Comparison of ENCODE assay signal across 12 mouse cellular contexts in the genomic region with DNA sequence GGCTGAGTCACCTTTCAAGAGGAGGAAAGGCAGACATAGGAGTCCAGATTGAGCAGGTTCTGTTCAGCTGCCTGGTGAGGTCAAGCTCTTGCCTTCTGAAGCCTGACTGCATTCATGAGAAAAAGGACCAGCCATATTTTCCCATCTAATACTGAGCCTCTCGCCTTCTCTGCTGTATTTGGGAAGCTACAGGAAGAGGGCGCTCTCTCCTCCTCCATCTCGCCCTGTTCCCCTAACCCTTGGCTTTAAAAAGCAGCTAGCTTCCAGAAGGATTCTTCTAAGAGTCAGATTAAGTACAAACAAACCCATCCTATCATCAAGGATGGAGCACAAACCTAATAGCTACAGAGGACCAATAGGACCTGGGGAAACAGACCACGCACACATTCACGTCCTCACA.
DNase-seq lines count a peak whose midpoint lies in the region; ATAC-seq and TF ChIP-seq lines count a peak whose summit lies in the region.
"Had no signal": no experiment of that assay in that cellular context is flagged by ENCODE, and none has a peak within 500 bp of the region (broad histone marks: within the 10 kb centered on the region; RNA-seq: fewer than 3 reads in every experiment).

No protein-coding gene starts in this region.

- no peak overlapping the region for H3K4me3 ChIP-seq in heart, postnatal 0 days (ENCODE audit: low read depth, low read length)
- no peak overlapping the region for H3K4me3 ChIP-seq in heart, embryonic 10.5 days
- H3K4me3 ChIP-seq in liver, postnatal 0 days (ENCODE audit: low read depth, low read length), result no peak overlapping the region
- no peak overlapping the region for H3K4me3 ChIP-seq in lung, postnatal 0 days (ENCODE audit: low read depth, low read length)
- H3K4me3 ChIP-seq in heart, embryonic 12.5 days, result no peak overlapping the region
- H3K4me3 ChIP-seq: embryonic facial prominence, embryonic 12.5 days; lung, embryonic 15.5 days had no signal

- H3K4me2 ChIP-seq in heart, postnatal 0 days (ENCODE audit: low read depth, low read length), result no peak overlapping the region
- H3K4me2 ChIP-seq in liver, postnatal 0 days (ENCODE audit: low read depth, low read length), result no peak overlapping the region
- no peak overlapping the region for H3K4me2 ChIP-seq in lung, postnatal 0 days (replicated peaks; ENCODE audit: low read depth, low read length)
- H3K4me2 ChIP-seq in heart, embryonic 12.5 days, result no peak overlapping the region
- H3K4me2 ChIP-seq: embryonic facial prominence, embryonic 12.5 days; lung, embryonic 15.5 days had no signal

- H3K36me3 ChIP-seq in heart, postnatal 0 days (replicated peaks; ENCODE audit: control insufficient read depth, insufficient read depth, low read length), result no peaks in the 10 kb centered on the region
- H3K36me3 ChIP-seq in heart, embryonic 10.5 days, result no peaks in the 10 kb centered on the region
- no peaks in the 10 kb centered on the region for H3K36me3 ChIP-seq in liver, postnatal 0 days (replicated peaks; ENCODE audit: insufficient read depth, low read length)
- no peaks in the 10 kb centered on the region for H3K36me3 ChIP-seq in lung, postnatal 0 days (ENCODE audit: insufficient read depth, low read length)
- no peaks in the 10 kb centered on the region for H3K36me3 ChIP-seq in heart, embryonic 12.5 days
- H3K36me3 ChIP-seq: embryonic facial prominence, embryonic 12.5 days; lung, embryonic 15.5 days had no signal

- CTCF ChIA-PET in Patski (lab: Charles Lee), result interaction anchor here (1.0 to 2.1 kb wide), 5 partner anchors 12 to 270 kb away, joined by 3 to 12 read pairs (median 5); no protein-coding TSS in a partner anchor

- no peak overlapping the region for H3K9ac ChIP-seq in heart, postnatal 0 days (replicated peaks; ENCODE audit: low read depth, low read length)
- no peak overlapping the region for H3K9ac ChIP-seq in liver, postnatal 0 days (replicated peaks)
- H3K9ac ChIP-seq in lung, postnatal 0 days (replicated peaks; ENCODE audit: low read depth), result no peak overlapping the region
- H3K9ac ChIP-seq in heart, embryonic 12.5 days, result no peak overlapping the region
- H3K9ac ChIP-seq: embryonic facial prominence, embryonic 12.5 days; lung, embryonic 15.5 days had no signal

- no peak for TF ChIP-seq EP300 in heart, postnatal 0 days (IDR thresholded peaks at IDR 0.05; ENCODE audit: low read depth)
- TF ChIP-seq EP300 in liver, postnatal 0 days (IDR thresholded peaks at IDR 0.05; ENCODE audit: low read depth), result no peak
- no peak for TF ChIP-seq EP300 in lung, postnatal 0 days (IDR thresholded peaks at IDR 0.05)

- WGBS in heart, postnatal 0 days, result 32% methylated on average over 5 of the region's 5 CpGs
- 37% methylated on average over 5 of the region's 5 CpGs for WGBS in heart, embryonic 10.5 days
- WGBS in liver, postnatal 0 days (ENCODE audit: insufficient replicate concordance), result 40% methylated on average over 5 of the region's 5 CpGs
- 38% methylated on average over 5 of the region's 5 CpGs for WGBS in lung, postnatal 0 days
- 28% methylated on average over 5 of the region's 5 CpGs for WGBS in heart, embryonic 12.5 days

- H3K9me3 ChIP-seq in heart, postnatal 0 days (replicated peaks; ENCODE audit: control insufficient read depth, low read length), result no peaks in the 10 kb centered on the region
- no peaks in the 10 kb centered on the region for H3K9me3 ChIP-seq in heart, embryonic 10.5 days
- H3K9me3 ChIP-seq in liver, postnatal 0 days (ENCODE audit: low read length), result no peaks in the 10 kb centered on the region
- H3K9me3 ChIP-seq in lung, postnatal 0 days (ENCODE audit: low read length), result no peaks in the 10 kb centered on the region
- 0 out of 2 replicates have a peak, but pooled peaks cover 3% of the 10 kb centered on the region for H3K9me3 ChIP-seq in heart, embryonic 12.5 days (replicated peaks)
- H3K9me3 ChIP-seq: embryonic facial prominence, embryonic 12.5 days; lung, embryonic 15.5 days had no signal

- H3K27me3 ChIP-seq in heart, postnatal 0 days (ENCODE audit: control insufficient read depth, insufficient read depth, low read length), result peaks cover 10% of the 10 kb centered on the region
- H3K27me3 ChIP-seq in heart, embryonic 10.5 days (ENCODE audit: insufficient read depth, poor library complexity, severe bottlenecking), result peaks cover 21% of the 10 kb centered on the region
- H3K27me3 ChIP-seq in liver, postnatal 0 days (ENCODE audit: insufficient read depth, low read length), result peaks cover 4% of the 10 kb centered on the region; the same call in 1 of the 2 replicates
- peaks cover 4% of the 10 kb centered on the region for H3K27me3 ChIP-seq in Patski
- 0 out of 2 replicates have a peak, but pooled peaks cover 2% of the 10 kb centered on the region for H3K27me3 ChIP-seq in lung, postnatal 0 days (replicated peaks; ENCODE audit: insufficient read depth, low read length)
- peaks cover 18% of the 10 kb centered on the region for H3K27me3 ChIP-seq in heart, embryonic 12.5 days (replicated peaks)

- no peak for DNase-seq in heart, postnatal 0 days (ENCODE audit: low spot score)
- no peak for DNase-seq in heart, embryonic 10.5 days (ENCODE audit: low spot score)
- no peak for DNase-seq in liver, postnatal 0 days
- DNase-seq in liver, result no peak
- DNase-seq in Patski (ENCODE audit: low read depth, low spot score), result no peak
- peak; percentile 43 for DNase-seq in lung, postnatal 0 days (ENCODE audit: low spot score)
- DNase-seq in gastrocnemius, postnatal 36 days, result no peak
- DNase-seq: heart, postnatal 36 days; right cerebral cortex, postnatal 25 days had no signal

- no peak overlapping the region for H3K27ac ChIP-seq in heart, postnatal 0 days (ENCODE audit: low read depth)
- no peak overlapping the region for H3K27ac ChIP-seq in heart, embryonic 10.5 days
- no peak overlapping the region for H3K27ac ChIP-seq in liver, postnatal 0 days (ENCODE audit: low read depth)
- no peak overlapping the region for H3K27ac ChIP-seq in lung, postnatal 0 days (ENCODE audit: low read length)
- no peak overlapping the region for H3K27ac ChIP-seq in heart, embryonic 12.5 days (ENCODE audit: poor library complexity, severe bottlenecking)
- H3K27ac ChIP-seq: embryonic facial prominence, embryonic 12.5 days; lung, embryonic 15.5 days had no signal

- H3K4me1 ChIP-seq in heart, postnatal 0 days (ENCODE audit: control insufficient read depth, insufficient read depth), result no peaks in the 10 kb centered on the region
- no peaks in the 10 kb centered on the region for H3K4me1 ChIP-seq in heart, embryonic 10.5 days
- H3K4me1 ChIP-seq in liver, postnatal 0 days (ENCODE audit: insufficient read depth), result 0 out of 2 replicates have a peak, but pooled peaks cover 1% of the 10 kb centered on the region
- no peaks in the 10 kb centered on the region for H3K4me1 ChIP-seq in lung, postnatal 0 days (ENCODE audit: insufficient read depth, low read depth, low read length)
- peaks cover 3% of the 10 kb centered on the region; the same call in 1 of the 2 replicates for H3K4me1 ChIP-seq in heart, embryonic 12.5 days (replicated peaks)
- H3K4me1 ChIP-seq: embryonic facial prominence, embryonic 12.5 days; lung, embryonic 15.5 days had no signal

- peak; percentile 31 for TF ChIP-seq CTCF in heart, postnatal 0 days (IDR thresholded peaks at IDR 0.05; ENCODE audit: low read depth)
- peak; percentile 60 for TF ChIP-seq CTCF in liver, postnatal 0 days (IDR thresholded peaks at IDR 0.05; ENCODE audit: low read depth)
- peak; percentile 67 for TF ChIP-seq CTCF in Patski (IDR thresholded peaks at IDR 0.05)
- TF ChIP-seq CTCF in lung, postnatal 0 days (IDR thresholded peaks at IDR 0.05), result peak; percentile 68

- POLR2A ChIA-PET in Patski (lab: Charles Lee), result no interaction called here

- in situ Hi-C loops in Patski (cut with MboI; ENCODE audit: low pct_unique_long_range_greater_than_20kb), result no loop called here

- intact Hi-C loops in gastrocnemius, postnatal 36 days (cut with DNase I), result no loop called here

- ATAC-seq in heart, postnatal 0 days (ENCODE audit: insufficient read depth, low read depth), result no peak
- no peak for ATAC-seq in liver, postnatal 0 days
- no peak for ATAC-seq in Patski
- no peak for ATAC-seq in lung, postnatal 0 days
- no peak for ATAC-seq in heart, embryonic 12.5 days (ENCODE audit: insufficient number of reproducible peaks, low FRiP score)
